Mouse (Mus musculus) splenic B cell, adult 2 months (primary cell): ENCODE measurements around the gene Hoxa3.

Experiments
- DNase-seq: peaks from one replicate; pipeline ENCODE4 v3.0.0-alpha.2; 2011; ENCODE audit warnings: low read depth, low spot score
- H3K27me3 ChIP-seq: 2 replicates; pipeline ENCODE4 v1.6.1; 2012; ENCODE audit warnings: mild to moderate bottlenecking, low read length, moderate library complexity, mixed read lengths; ENCODE audit not compliant: control insufficient read depth, poor library complexity, insufficient read depth, severe bottlenecking
- H3K36me3 ChIP-seq: 2 replicates; pipeline ENCODE4 v1.6.1; 2012; ENCODE audit warnings: mild to moderate bottlenecking, low read length, moderate library complexity, mixed read lengths; ENCODE audit not compliant: control insufficient read depth, poor library complexity, insufficient read depth, severe bottlenecking

Hoxa3 gene

GRCm38 (mm10) chr6:52162611-52163365 is 50.3 kb downstream of the Hoxa3 start:
- no peaks in the 10 kb centered on the region for H3K36me3 ChIP-seq

GRCm38 (mm10) chr6:52162093-52162380 is 51.1 kb downstream of the Hoxa3 start:
- DNase-seq: no peak
- Histone ChIP-seq H3K27me3 (peaks cover 9% of the 10 kb centered on the region), H3K36me3 (no peaks in the 10 kb centered on the region)

More at GRCm38 (mm10) chr6:52162611-52163365, 50.3 kb downstream of the Hoxa3 start:
- DNase-seq: no peak
- peaks cover 9% of the 10 kb centered on the region for H3K27me3 ChIP-seq

- no peak for DNase-seq
- peaks cover 9% of the 10 kb centered on the region for H3K27me3 ChIP-seq
- no peaks in the 10 kb centered on the region for H3K36me3 ChIP-seq
Observed at GRCm38 (mm10) chr6:52161336-52162092, 51.6 kb downstream of the Hoxa3 start.

GRCm38 (mm10) chr6:52160511-52161335 is 52.4 kb downstream of the Hoxa3 start:
- Histone ChIP-seq H3K36me3 (no peaks in the 10 kb centered on the region), H3K27me3 (peaks cover 9% of the 10 kb centered on the region)
- no peak for DNase-seq

GRCm38 (mm10) chr6:52159979-52160378 is 53.2 kb downstream of the Hoxa3 start:
- Histone ChIP-seq H3K36me3 (no peaks in the 10 kb centered on the region), H3K27me3 (peaks cover 9% of the 10 kb centered on the region)
- peak; percentile 11 for DNase-seq

GRCm38 (mm10) chr6:52159164-52159761 is 53.9 kb downstream of the Hoxa3 start:
- Histone ChIP-seq H3K27me3 (peaks cover 9% of the 10 kb centered on the region), H3K36me3 (no peaks in the 10 kb centered on the region)
- no peak for DNase-seq

- DNase-seq: peak; percentile 59
Observed at GRCm38 (mm10) chr6:52158276-52159051, 54.7 kb downstream of the Hoxa3 start, which contains the start of gene Hoxa1. Gene Hoxa1 (minus strand): TSS chr6:52158317.

GRCm38 (mm10) chr6:52157466-52158275 is 55.5 kb downstream of the Hoxa3 start:
- no peaks in the 10 kb centered on the region for H3K36me3 ChIP-seq

More at GRCm38 (mm10) chr6:52158276-52159051, 54.7 kb downstream of the Hoxa3 start, which contains the start of gene Hoxa1:
- Histone ChIP-seq H3K27me3 (peaks cover 9% of the 10 kb centered on the region), H3K36me3 (no peaks in the 10 kb centered on the region)

GRCm38 (mm10) chr6:52156551-52157200 is 56.5 kb downstream of the Hoxa3 start:
- Histone ChIP-seq H3K36me3 (no peaks in the 10 kb centered on the region), H3K27me3 (peaks cover 9% of the 10 kb centered on the region)
- no peak for DNase-seq

More at GRCm38 (mm10) chr6:52157466-52158275, 55.5 kb downstream of the Hoxa3 start:
- peaks cover 9% of the 10 kb centered on the region for H3K27me3 ChIP-seq
- DNase-seq: no peak

- no peak for DNase-seq
- no peaks in the 10 kb centered on the region for H3K36me3 ChIP-seq
- peaks cover 7% of the 10 kb centered on the region; the same call in 1 of the 2 replicates for H3K27me3 ChIP-seq
Observed at GRCm38 (mm10) chr6:52155471-52155870, 57.7 kb downstream of the Hoxa3 start.

- no peaks in the 10 kb centered on the region for H3K36me3 ChIP-seq
- peaks cover 3% of the 10 kb centered on the region; the same call in 1 of the 2 replicates for H3K27me3 ChIP-seq
- DNase-seq: no peak
Observed at GRCm38 (mm10) chr6:52154044-52154443, 59.1 kb downstream of the Hoxa3 start.

GRCm38 (mm10) chr6:52153270-52153669 is 59.9 kb downstream of the Hoxa3 start:
- Histone ChIP-seq H3K27me3 (peaks cover 3% of the 10 kb centered on the region; the same call in 1 of the 2 replicates), H3K36me3 (no peaks in the 10 kb centered on the region)
- no peak for DNase-seq
